Mouse (Mus musculus): Measurements from ENCODE around the gene Slc25a39. TPM values are rescaled to one million over a fixed set of nuclear protein-coding genes. Genes with fewer than 3 reads are reported as not detected.
A peak's percentile ranks its signal among the peaks of the same experiment; 100 is the strongest.
"Not testable (repeated sequence)": the region's sequence is repeated elsewhere in the genome, so short reads cannot be mapped to it uniquely, and the experiment has no call there.

Slc25a39 gene
- total RNA-seq, 2 experiments from 2014 or later = 155 to 156 TPM

GRCm38 (mm10) chr11:102375196-102376173 lies 32.3 kb downstream of the Slc25a39 start:
- peak; percentile 52 to 56 for DNase-seq
- intact Hi-C loops (cut with DNase I) = loop anchor here (5.0 kb wide), 1 partner anchor 43 kb away; no protein-coding TSS in a partner anchor

DNA sequence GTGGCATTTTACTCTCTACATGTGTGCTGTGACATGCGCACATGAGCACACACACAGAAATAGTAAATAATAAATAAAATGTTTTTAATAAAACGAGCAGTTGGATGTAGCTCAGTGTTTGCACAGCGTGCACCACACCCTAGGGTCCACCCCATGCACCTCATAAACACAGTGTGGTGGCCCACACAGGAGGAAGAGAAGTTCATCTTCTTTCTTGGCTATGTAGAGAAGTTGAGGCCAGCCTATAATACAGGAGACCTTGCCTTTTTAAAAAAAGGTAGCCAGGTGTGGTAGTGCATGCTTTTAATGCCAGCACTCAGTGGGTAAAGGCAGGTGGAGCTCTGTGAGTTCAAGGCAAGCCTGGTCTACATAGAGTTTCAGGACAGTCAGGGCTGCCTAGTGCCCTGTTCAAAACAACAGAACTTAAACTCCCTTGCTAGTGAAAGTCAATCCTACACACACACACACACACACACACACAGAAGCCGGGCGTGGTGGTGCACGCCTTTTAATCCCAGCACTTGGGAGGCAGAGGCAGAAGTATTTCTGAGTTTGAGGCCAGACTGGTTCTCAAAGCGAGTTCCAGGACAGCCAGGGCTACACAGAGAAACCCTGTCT lies 33.5 kb downstream of the Slc25a39 start:
- intact Hi-C loops (cut with DNase I) = no loop called here
- no peak for DNase-seq

- intact Hi-C loops (cut with DNase I) = no loop called here
- DNase-seq = no peak
These were observed 34.1 kb downstream of the Slc25a39 start for GRCm38 (mm10) chr11:102373646-102374045.

DNA sequence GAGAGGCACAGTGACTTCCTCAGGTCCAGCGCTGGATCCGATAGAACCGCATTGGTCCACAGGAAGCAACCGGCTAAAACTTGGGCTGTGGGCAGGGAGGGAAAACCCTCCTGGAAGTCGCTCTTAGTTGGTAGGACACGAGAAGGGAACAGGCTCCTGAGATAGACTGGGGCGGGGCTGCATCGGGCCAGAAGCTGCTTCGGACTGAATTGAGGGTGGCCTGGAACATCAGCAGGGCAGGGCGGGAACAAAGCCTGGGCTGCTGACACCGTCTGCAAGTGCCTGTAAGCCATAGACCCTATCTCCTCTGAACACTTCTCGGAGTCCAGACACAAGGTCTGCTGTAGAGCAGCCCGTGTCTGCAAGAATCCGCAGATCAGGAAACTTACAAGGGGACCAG lies 34.8 kb downstream of the Slc25a39 start:
- intact Hi-C loops (cut with DNase I) = no loop called here
- no peak for DNase-seq

- DNase-seq = no peak
- intact Hi-C loops (cut with DNase I) = no loop called here
These were observed 35.6 kb downstream of the Slc25a39 start for GRCm38 (mm10) chr11:102371926-102372685.

- intact Hi-C loops (cut with DNase I) = no loop called here
- DNase-seq = no peak
These were observed 37.5 kb downstream of the Slc25a39 start for GRCm38 (mm10) chr11:102370285-102370684.

DNA sequence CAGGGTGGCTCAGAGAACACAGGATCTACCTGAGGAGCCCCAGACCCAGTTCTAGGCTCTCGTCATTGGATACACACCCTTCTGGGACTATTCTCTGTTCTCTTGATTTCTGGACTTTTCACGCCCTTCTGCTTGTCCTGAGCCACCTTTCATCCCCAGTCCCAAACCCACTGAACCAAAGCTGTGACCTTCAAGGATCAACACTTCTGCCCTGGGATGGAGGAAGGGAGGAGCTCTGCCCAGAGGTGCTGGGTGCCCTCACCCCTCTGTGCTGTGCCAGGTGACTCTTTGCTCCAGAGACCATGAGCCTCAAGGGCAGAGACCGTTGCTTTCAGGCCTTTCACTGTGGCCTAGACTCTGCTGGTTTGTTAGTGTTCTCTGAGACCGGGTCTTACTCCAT lies 38.5 kb downstream of the Slc25a39 start:
- intact Hi-C loops (cut with DNase I) = no loop called here

GRCm38 (mm10) chr11:102368347-102368746 lies 39.4 kb downstream of the Slc25a39 start:
- intact Hi-C loops (cut with DNase I) = no loop called here
- DNase-seq = no peak

More for the DNA sequence above, 38.5 kb downstream of the Slc25a39 start:
- DNase-seq = no peak

GRCm38 (mm10) chr11:102367504-102368280 lies 40.1 kb downstream of the Slc25a39 start:
- intact Hi-C loops (cut with DNase I) = no loop called here
- DNase-seq = no peak

DNA sequence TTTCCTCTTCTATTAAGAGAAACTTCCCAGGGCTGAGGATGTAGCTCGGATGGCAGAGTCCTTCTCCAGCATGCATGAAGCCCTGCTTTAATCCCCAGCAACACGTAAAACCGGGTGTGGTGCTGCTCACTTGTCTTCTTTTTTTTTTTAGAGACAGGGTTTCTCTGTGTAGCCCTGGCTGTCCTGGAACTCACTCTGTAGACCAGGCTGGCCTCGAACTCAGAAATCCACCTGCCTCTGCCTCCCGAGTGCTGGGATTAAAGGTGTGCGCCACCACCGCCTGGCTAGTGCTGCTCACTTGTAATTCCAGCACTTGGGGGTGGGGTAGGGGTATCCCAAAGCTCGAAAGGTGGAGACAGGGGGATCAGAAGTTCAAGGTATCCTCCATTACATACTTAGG lies 41.6 kb downstream of the Slc25a39 start, which contains the start of gene Slc4a1:
Slc4a1 (minus strand) TSS at position 101 of the 400 bp plus-strand sequence.
- DNase-seq; intact Hi-C loops (cut with DNase I): not testable (repeated sequence)

GRCm38 (mm10) chr11:102365699-102366098 lies 42.0 kb downstream of the Slc25a39 start:
- DNase-seq = no peak
- intact Hi-C loops (cut with DNase I) = no loop called here

DNA sequence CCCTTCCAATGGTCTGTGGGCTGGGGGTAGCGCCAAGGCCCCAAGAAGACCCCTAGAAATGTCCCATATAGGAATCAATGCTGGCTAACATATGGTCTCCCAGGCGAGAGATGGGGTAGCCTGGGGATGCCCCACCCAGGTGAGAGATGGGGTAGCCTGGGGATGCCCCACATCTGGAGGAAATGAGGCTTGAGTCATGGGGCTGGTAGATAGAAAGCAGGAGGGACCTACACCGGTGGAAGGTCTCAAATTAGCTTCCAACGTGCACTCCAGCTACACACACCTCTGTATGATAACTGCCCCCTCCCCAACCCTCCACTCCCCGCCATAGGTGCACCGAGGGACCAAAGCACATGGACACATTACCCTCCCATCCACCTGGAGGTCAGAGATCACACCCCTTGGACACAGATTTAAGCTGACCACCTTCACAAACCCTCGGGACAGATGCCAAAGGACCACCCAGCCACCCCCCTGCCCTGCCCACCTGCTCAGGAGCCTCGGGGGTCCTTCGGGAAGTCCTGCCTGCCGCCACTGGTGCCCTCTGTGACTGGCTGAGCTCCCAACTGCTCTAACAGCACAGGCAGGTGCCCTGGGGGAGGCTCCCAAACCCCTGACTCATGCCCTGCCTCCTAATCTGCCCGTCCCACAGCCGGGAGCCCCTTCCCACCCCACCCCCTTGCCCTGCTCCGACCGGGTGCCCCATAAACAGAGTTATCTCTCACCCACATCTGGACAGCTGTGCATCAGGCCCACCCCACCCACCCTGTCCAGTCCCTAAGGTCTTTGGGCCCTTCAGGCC lies 43.0 kb downstream of the Slc25a39 start:
- intact Hi-C loops (cut with DNase I) = no loop called here

DNA sequence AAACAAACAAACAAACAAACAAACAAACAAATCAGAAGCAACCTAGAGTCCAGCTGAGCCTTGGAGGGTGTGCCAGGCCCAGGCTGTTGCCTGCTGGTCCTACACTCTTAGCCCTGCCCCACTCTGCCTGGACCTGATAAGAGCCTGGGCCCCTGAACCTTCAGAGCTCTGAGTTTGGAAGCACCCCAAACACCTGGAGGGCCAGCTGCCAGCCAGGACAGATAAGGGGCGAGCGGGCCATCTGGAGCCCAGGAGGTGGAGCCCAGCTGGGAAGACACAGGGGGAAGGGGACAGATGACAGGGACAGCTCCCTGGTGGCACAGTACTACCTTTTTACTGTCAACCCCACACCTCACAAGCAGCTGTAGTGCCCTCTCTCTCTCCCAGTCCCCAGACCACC lies 44.1 kb downstream of the Slc25a39 start:
- intact Hi-C loops (cut with DNase I) = no loop called here
- peak; percentile 36 to 40 for DNase-seq

More for the DNA sequence above, 43.0 kb downstream of the Slc25a39 start:
- no peak for DNase-seq

DNA sequence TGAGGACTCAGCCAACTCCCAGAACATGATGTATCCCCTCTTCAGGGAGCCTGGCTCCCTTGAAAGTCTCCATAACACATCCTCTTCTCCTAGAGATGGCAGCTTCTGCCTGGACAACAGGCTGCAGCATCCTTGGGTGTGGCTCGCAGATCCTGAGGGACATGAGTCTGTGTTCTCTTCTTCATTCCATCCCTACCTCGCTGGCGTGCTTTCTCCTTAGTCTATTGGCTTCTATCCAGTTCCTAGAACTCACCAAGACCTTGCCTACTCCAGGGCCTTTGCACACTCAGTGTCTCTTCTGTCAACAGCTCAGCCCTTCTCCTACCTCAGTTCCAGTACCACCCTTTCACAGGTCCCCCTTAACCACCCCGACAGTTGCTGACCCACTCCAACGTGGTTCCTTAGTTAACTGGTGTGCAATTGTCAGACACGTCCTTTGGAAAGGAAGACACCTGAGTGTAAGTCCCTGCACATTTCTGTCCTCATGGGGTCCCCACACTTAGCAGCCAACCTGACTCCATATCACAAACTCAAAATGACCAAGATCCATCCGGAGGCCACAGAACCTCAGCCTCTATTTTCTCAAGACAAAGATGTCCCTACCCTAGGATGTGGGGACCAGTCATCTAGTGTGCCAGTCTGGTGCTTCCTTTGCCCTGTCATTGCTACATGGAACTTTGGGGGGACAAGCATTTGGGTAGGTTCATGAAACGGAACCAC lies 45.8 kb downstream of the Slc25a39 start:
- intact Hi-C loops (cut with DNase I) = no loop called here
- no peak for DNase-seq

DNA sequence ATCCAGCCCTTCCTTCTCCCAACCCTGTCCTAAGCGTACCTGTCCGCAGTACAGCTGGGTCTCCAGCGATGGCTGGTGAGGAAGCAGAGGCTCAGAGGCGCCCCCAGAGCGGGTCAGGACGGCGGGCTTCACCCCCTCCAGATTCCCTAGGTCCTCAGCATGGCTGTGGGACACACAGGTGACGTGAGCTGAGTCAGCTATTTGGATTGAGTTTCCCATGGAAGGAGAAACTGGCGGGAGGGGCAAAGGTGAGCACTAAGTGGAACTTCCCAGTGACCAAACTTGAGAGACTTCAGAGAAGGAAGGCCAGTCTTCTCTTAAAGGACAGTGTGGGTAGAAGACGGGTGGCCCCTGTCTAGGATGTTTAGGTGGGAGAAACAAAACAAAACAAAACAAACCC lies 49.4 kb downstream of the Slc25a39 start:
- DNase-seq = no peak
- intact Hi-C loops (cut with DNase I) = no loop called here

GRCm38 (mm10) chr11:102356636-102357350 lies 51.0 kb downstream of the Slc25a39 start:
- intact Hi-C loops (cut with DNase I) = no loop called here
- DNase-seq = no peak

GRCm38 (mm10) chr11:102356190-102356589 lies 51.6 kb downstream of the Slc25a39 start:
- intact Hi-C loops (cut with DNase I) = no loop called here
- no peak for DNase-seq

- intact Hi-C loops (cut with DNase I) = no loop called here
- no peak for DNase-seq
These were observed 52.2 kb downstream of the Slc25a39 start for GRCm38 (mm10) chr11:102355501-102355900.

Data from heart, postnatal 10 days (tissue).